Mouse (Mus musculus) ES-E14 (cell line): ENCODE results near the gene Ear1.
"Not testable (repeated sequence)": the region's sequence is repeated elsewhere in the genome, so short reads cannot be mapped to it uniquely, and the experiment has no call there.

Experiments used
- MAFK ChIP-seq: IDR thresholded peaks from 2 replicates; pipeline ENCODE4 v1.6.1; 2014; ENCODE audit warnings: mild to moderate bottlenecking, low read depth, low read length, inconsistent platforms; ENCODE audit not compliant: insufficient read depth
- ZC3H11A ChIP-seq: IDR thresholded peaks from 2 replicates; pipeline ENCODE4 v1.6.1; 2012; ENCODE audit warnings: low read depth, mild to moderate bottlenecking, inconsistent platforms, low read length, borderline replicate concordance

DNA sequence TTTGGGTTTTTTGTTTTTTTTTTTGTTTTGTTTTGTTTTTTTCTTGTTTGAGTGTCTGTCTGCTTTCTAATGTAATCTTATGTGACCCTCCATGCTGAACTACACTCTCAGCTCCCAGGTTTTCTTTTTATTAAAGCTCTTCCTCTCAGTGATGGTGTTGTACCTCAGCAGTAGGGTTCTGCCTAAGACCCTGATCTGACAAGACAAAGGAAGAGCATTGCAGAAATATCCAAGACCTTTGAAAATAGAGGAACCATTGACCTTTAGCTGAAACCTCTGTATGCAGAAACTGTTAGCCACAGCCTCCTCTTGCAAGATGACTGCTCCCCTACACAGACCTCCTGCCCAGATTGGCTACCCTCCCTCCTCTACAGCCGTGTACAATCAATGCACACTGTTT is 10.9 kb upstream of the Ear1 start:
- TF ChIP-seq ZC3H11A, MAFK: not testable (repeated sequence)
